Mouse (Mus musculus) myocyte (in vitro differentiated cells): ENCODE results near the gene Hspbap1. TPM values are rescaled to one million over a fixed set of nuclear protein-coding genes. Genes with fewer than 3 reads are reported as not detected.

Experiments
- H3K27me3 ChIP-seq: one replicate; pipeline ENCODE4 v1.6.1; 2011; ENCODE audit not compliant: control insufficient read depth, insufficient read depth, insufficient read length
- H3K36me3 ChIP-seq: one replicate; pipeline ENCODE4 v1.6.1; 2011; ENCODE audit not compliant: control insufficient read depth, insufficient read depth
- H3K4me2 ChIP-seq: one replicate; pipeline ENCODE4 v1.6.1; 2011; ENCODE audit warnings: low read depth, control low read depth
- H3K4me3 ChIP-seq: one replicate; pipeline ENCODE4 v1.5.1; 2011; ENCODE audit warnings: mild to moderate bottlenecking, control low read depth, moderate library complexity
- H3K79me2 ChIP-seq: one replicate; pipeline ENCODE4 v1.6.1; 2011; ENCODE audit not compliant: control insufficient read depth, insufficient read depth
- H3ac ChIP-seq: one replicate; pipeline ENCODE4 v1.6.1; 2011; ENCODE audit not compliant: control insufficient read depth, insufficient read length
- CEBPB ChIP-seq: IDR thresholded peaks from 2 replicates; pipeline ENCODE4 v1.6.1; 2011; ENCODE audit warnings: mild to moderate bottlenecking, moderate library complexity; ENCODE audit not compliant: poor library complexity, insufficient read depth, severe bottlenecking
- E2F4 ChIP-seq: IDR thresholded peaks from one replicate; pipeline ENCODE4 v1.6.1; 2011; ENCODE audit warnings: mild to moderate bottlenecking, control low read depth, moderate library complexity; ENCODE audit not compliant: insufficient read depth
- MAX ChIP-seq: IDR thresholded peaks from one replicate; pipeline ENCODE4 v1.6.1; 2011; ENCODE audit warnings: low read depth, mild to moderate bottlenecking, control low read depth
- MYOD1 ChIP-seq, 3 experiments: IDR thresholded peaks; one replicate each; pipeline ENCODE4 v1.6.1; 2011; ENCODE audit warnings: control low read depth in 2 of 3, low read depth in 2 of 3, mild to moderate bottlenecking in 2 of 3, moderate library complexity in 1 of 3; ENCODE audit not compliant: insufficient read length in 2 of 3, control insufficient read depth in 1 of 3
- MYOG ChIP-seq, 3 experiments: IDR thresholded peaks; one replicate each; pipeline ENCODE4 v1.6.1; 2011; ENCODE audit warnings: control low read depth in 2 of 3, low read depth in 2 of 3, mild to moderate bottlenecking in 2 of 3; ENCODE audit not compliant: insufficient read length in 2 of 3, control insufficient read depth in 1 of 3, insufficient read depth in 1 of 3
- POLR2A ChIP-seq: IDR thresholded peaks from one replicate; pipeline ENCODE4 v1.6.1; 2011; ENCODE audit warnings: low read depth, mild to moderate bottlenecking, control low read depth, moderate library complexity; ENCODE audit not compliant: insufficient read length
- POLR2AphosphoS2 ChIP-seq: IDR thresholded peaks from one replicate; pipeline ENCODE4 v1.6.1; 2011; ENCODE audit warnings: low read depth, control low read depth; ENCODE audit not compliant: insufficient read length
- REST ChIP-seq: IDR thresholded peaks from one replicate; pipeline ENCODE4 v1.6.1; 2011; ENCODE audit warnings: mild to moderate bottlenecking, control low read depth, moderate library complexity; ENCODE audit not compliant: insufficient read depth, insufficient read length
- SRF ChIP-seq: IDR thresholded peaks from one replicate; pipeline ENCODE4 v1.6.1; 2011; ENCODE audit warnings: low read depth; ENCODE audit not compliant: control insufficient read depth, insufficient read length
- TCF12 ChIP-seq: IDR thresholded peaks from one replicate; pipeline ENCODE4 v1.6.1; 2011; ENCODE audit warnings: mild to moderate bottlenecking, control low read depth; ENCODE audit not compliant: poor library complexity, insufficient read depth, severe bottlenecking
- TCF3 ChIP-seq: IDR thresholded peaks from one replicate; pipeline ENCODE4 v1.6.1; 2011; ENCODE audit warnings: low read depth, control low read depth; ENCODE audit not compliant: insufficient read length
- USF1 ChIP-seq: IDR thresholded peaks from one replicate; pipeline ENCODE4 v1.6.1; 2011; ENCODE audit warnings: low read depth, mild to moderate bottlenecking, control low read depth, moderate library complexity
- polyA plus RNA-seq: library from polyadenylated mRNA; unstranded; fragments of >200 nt; fragmentation: generic; extraction: Trizol; gene quantifications from one replicate; pipeline ENCODE4 v1.2.1, GENCODE M21; 2012; ENCODE audit warnings: missing spikeins

Gene Hspbap1
- polyA plus RNA-seq, 1 experiment, result 6.3 TPM

GRCm38 (mm10) chr16:35751841-35752240 is 18.3 kb upstream of the Hspbap1 start:
- H3ac ChIP-seq, result no peak overlapping the region
- H3K4me2 ChIP-seq, result no peak overlapping the region
- H3K79me2 ChIP-seq, result no peaks in the 10 kb centered on the region
- H3K4me3 ChIP-seq, result no peak overlapping the region
- H3K27me3 ChIP-seq, result no peaks in the 10 kb centered on the region
- no peaks in the 10 kb centered on the region for H3K36me3 ChIP-seq
- TF ChIP-seq E2F4 (no peak), POLR2A (no peak), MYOD1 (IDR thresholded peaks at IDR 0.05; ENCODE audit: control insufficient read depth in 1 of 3, insufficient read length in 2 of 3, low read depth in 2 of 3) (no peak), MAX (no peak), REST (no peak), MYOG (IDR thresholded peaks at IDR 0.05; ENCODE audit: control insufficient read depth in 1 of 3, insufficient read depth in 1 of 3, insufficient read length in 2 of 3, low read depth in 2 of 3) (no peak), SRF (no peak), TCF3 (no peak), CEBPB (no peak), TCF12 (no peak), POLR2AphosphoS2 (no peak)

- no peak overlapping the region for H3K4me3 ChIP-seq
- no peaks in the 10 kb centered on the region for H3K27me3 ChIP-seq
- H3K4me2 ChIP-seq, result no peak overlapping the region
- no peaks in the 10 kb centered on the region for H3K79me2 ChIP-seq
- H3ac ChIP-seq, result no peak overlapping the region
- H3K36me3 ChIP-seq, result no peaks in the 10 kb centered on the region
- no peak for TF ChIP-seq POLR2AphosphoS2
These were observed 16.2 kb upstream of the Hspbap1 start for GRCm38 (mm10) chr16:35753926-35754325.

GRCm38 (mm10) chr16:35755502-35756334 is 14.5 kb upstream of the Hspbap1 start:
- no peaks in the 10 kb centered on the region for H3K36me3 ChIP-seq
- no peak for TF ChIP-seq REST
- no peak for TF ChIP-seq POLR2A
- TF ChIP-seq TCF3, result no peak
- TF ChIP-seq MYOD1 (IDR thresholded peaks at IDR 0.05; ENCODE audit: control insufficient read depth in 1 of 3, insufficient read length in 2 of 3, low read depth in 2 of 3), result no peak
- no peak for TF ChIP-seq SRF
- no peak for TF ChIP-seq POLR2AphosphoS2
- TF ChIP-seq MYOG (IDR thresholded peaks at IDR 0.05; ENCODE audit: control insufficient read depth in 1 of 3, insufficient read depth in 1 of 3, insufficient read length in 2 of 3, low read depth in 2 of 3), result no peak
- TF ChIP-seq CEBPB, result no peak
- no peak for TF ChIP-seq USF1
- no peak overlapping the region for H3K4me3 ChIP-seq
- no peak overlapping the region for H3ac ChIP-seq
- H3K79me2 ChIP-seq, result no peaks in the 10 kb centered on the region
- peak overlapping the region; percentile 40 for H3K4me2 ChIP-seq
- no peaks in the 10 kb centered on the region for H3K27me3 ChIP-seq

- Histone ChIP-seq H3K4me3 (no peak overlapping the region), H3K79me2 (no peaks in the 10 kb centered on the region), H3ac (no peak overlapping the region), H3K4me2 (no peak overlapping the region), H3K27me3 (no peaks in the 10 kb centered on the region), H3K36me3 (no peaks in the 10 kb centered on the region)
- TF ChIP-seq MYOG (IDR thresholded peaks at IDR 0.05; ENCODE audit: control insufficient read depth in 1 of 3, insufficient read depth in 1 of 3, insufficient read length in 2 of 3, low read depth in 2 of 3), result no peak
- no peak for TF ChIP-seq REST
- TF ChIP-seq TCF12, result no peak
- TF ChIP-seq SRF, result no peak
- TF ChIP-seq CEBPB, result no peak
- TF ChIP-seq TCF3, result no peak
- no peak for TF ChIP-seq MAX
- no peak for TF ChIP-seq USF1
- no peak for TF ChIP-seq POLR2A
- no peak for TF ChIP-seq E2F4
- no peak for TF ChIP-seq POLR2AphosphoS2
- TF ChIP-seq MYOD1 (IDR thresholded peaks at IDR 0.05; ENCODE audit: control insufficient read depth in 1 of 3, insufficient read length in 2 of 3, low read depth in 2 of 3), result no peak
These were observed 13.5 kb upstream of the Hspbap1 start for GRCm38 (mm10) chr16:35756697-35757096.

GRCm38 (mm10) chr16:35759401-35759800 is 10.8 kb upstream of the Hspbap1 start:
- H3K36me3 ChIP-seq, result no peaks in the 10 kb centered on the region
- peaks cover 4% of the 10 kb centered on the region for H3K79me2 ChIP-seq
- no peak overlapping the region for H3K4me2 ChIP-seq
- H3ac ChIP-seq, result no peak overlapping the region
- TF ChIP-seq SRF (no peak), MYOG (IDR thresholded peaks at IDR 0.05; ENCODE audit: control insufficient read depth in 1 of 3, insufficient read depth in 1 of 3, insufficient read length in 2 of 3, low read depth in 2 of 3) (no peak), TCF12 (no peak), MAX (no peak), TCF3 (no peak), USF1 (no peak), MYOD1 (IDR thresholded peaks at IDR 0.05; ENCODE audit: control insufficient read depth in 1 of 3, insufficient read length in 2 of 3, low read depth in 2 of 3) (no peak), POLR2A (no peak), REST (no peak), CEBPB (no peak)
- no peak overlapping the region for H3K4me3 ChIP-seq
- H3K27me3 ChIP-seq, result no peaks in the 10 kb centered on the region
